Mouse (Mus musculus) forebrain, embryonic 14.5 days (tissue): ENCODE data around the gene Cacnb4. TPM values are rescaled to one million over a fixed set of nuclear protein-coding genes. Genes with fewer than 3 reads are reported as not detected.

ENCODE experiments used
- ATAC-seq: fragments of 200-750 bp; cut with Nextera tagmentation; 2 replicates; pipeline ENCODE4 v1.8.0; 2017; ENCODE audit warnings: mild to moderate bottlenecking, moderate library complexity
- DNase-seq: peaks from one replicate; pipeline ENCODE4 v3.0.0-alpha.2; 2015; ENCODE audit warnings: low spot score
- H3K27ac ChIP-seq: fragments of 300-500 bp; sonication (generic); 2 replicates; pipeline ENCODE4 v1.5.1; 2014; ENCODE audit warnings: low read depth, mild to moderate bottlenecking, control low read depth, low read length, moderate library complexity
- H3K27me3 ChIP-seq: fragments of 300-500 bp; sonication (generic); replicated peaks from 2 replicates; pipeline ENCODE4 v1.6.1; 2014; ENCODE audit warnings: low read length, control low read depth, mixed read lengths; ENCODE audit not compliant: control insufficient read depth, insufficient read depth
- H3K36me3 ChIP-seq: fragments of 300-500 bp; sonication (generic); 2 replicates; pipeline ENCODE4 v1.6.1; 2014; ENCODE audit warnings: low read length, control low read depth; ENCODE audit not compliant: control insufficient read depth, insufficient read depth
- H3K4me1 ChIP-seq: fragments of 300-500 bp; sonication (generic); 2 replicates; pipeline ENCODE4 v1.6.1; 2014; ENCODE audit warnings: antibody characterized with exemption, low read length, control low read depth; ENCODE audit not compliant: control insufficient read depth, insufficient read depth
- H3K4me2 ChIP-seq: fragments of 300-500 bp; sonication (generic); 2 replicates; pipeline ENCODE4 v1.6.1; 2014; ENCODE audit warnings: mild to moderate bottlenecking, control low read depth, low read length
- H3K4me3 ChIP-seq: fragments of 300-500 bp; sonication (generic); 2 replicates; pipeline ENCODE4 v1.5.1; 2014; ENCODE audit warnings: low read depth, low read length, control low read depth
- H3K9ac ChIP-seq: fragments of 300-500 bp; sonication (generic); 2 replicates; pipeline ENCODE4 v1.6.1; 2014; ENCODE audit warnings: mild to moderate bottlenecking, low read length, control low read depth, moderate library complexity
- H3K9me3 ChIP-seq: fragments of 300-500 bp; sonication (generic); replicated peaks from 2 replicates; pipeline ENCODE4 v1.6.1; 2016; ENCODE audit warnings: low read length, control low read depth, mixed read lengths; ENCODE audit not compliant: control insufficient read depth
- WGBS: fragments of 180-500 bp; shearing (Covaris S2); extraction: QIAGEN DNeasy Blood & Tissue Kit; methylation state at CpG from one replicate; pipeline ENCODE4 v1.1.7; 2014; 5-methylcytosine and 5-hydroxymethylcytosine counted together
- polyA plus RNA-seq: library from polyadenylated mRNA; unstranded; fragments of >200 nt; fragmentation: Nextera tagmentation; extraction: Ambion mirVana; gene quantifications from 2 replicates; pipeline ENCODE4 v1.2.1, GENCODE M21; 2014

Gene Cacnb4
- polyA plus RNA-seq, 1 experiment from 2014 or later: 10.6 TPM

GRCm38 (mm10) chr2:52700352-52700751 lies 23.7 kb upstream of the Cacnb4 start:
- 60% methylated on average over 5 of the region's 5 CpGs for WGBS
- Histone ChIP-seq H3K4me3 (no peak overlapping the region), H3K27ac (no peak overlapping the region), H3K27me3 (no peaks in the 10 kb centered on the region), H3K4me2 (no peak overlapping the region), H3K4me1 (no peaks in the 10 kb centered on the region), H3K36me3 (peaks cover 26% of the 10 kb centered on the region), H3K9ac (no peak overlapping the region), H3K9me3 (no peaks in the 10 kb centered on the region)
- no peak for ATAC-seq
- no peak for DNase-seq

GRCm38 (mm10) chr2:52694604-52695003 lies 18.0 kb upstream of the Cacnb4 start:
- Histone ChIP-seq H3K9me3 (no peaks in the 10 kb centered on the region), H3K36me3 (peaks cover 5% of the 10 kb centered on the region; the same call in 1 of the 2 replicates), H3K27ac (no peak overlapping the region), H3K4me3 (no peak overlapping the region), H3K9ac (no peak overlapping the region), H3K27me3 (no peaks in the 10 kb centered on the region), H3K4me1 (no peaks in the 10 kb centered on the region), H3K4me2 (no peak overlapping the region)
- 90% methylated on average over 6 of the region's 6 CpGs for WGBS
- ATAC-seq: no peak
- no peak for DNase-seq

DNA sequence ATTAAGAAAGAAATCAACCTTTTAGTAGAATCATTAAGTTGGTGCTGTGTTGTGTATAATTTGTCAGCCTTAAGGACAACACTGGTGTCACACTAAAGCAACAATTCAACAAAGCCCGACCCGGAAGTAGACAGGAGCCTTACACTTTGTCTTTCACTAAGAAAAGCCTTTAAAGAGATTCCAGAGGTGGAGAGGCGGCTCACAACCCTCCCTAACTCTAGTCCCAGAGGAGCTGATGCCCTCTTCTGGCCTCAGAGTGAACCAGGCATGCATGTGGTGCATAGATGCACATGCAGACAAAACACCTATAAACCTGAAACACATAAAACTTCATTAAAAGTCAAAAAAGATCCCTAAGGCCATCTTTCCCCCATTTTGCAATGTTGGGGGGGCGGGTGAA lies 15.1 kb upstream of the Cacnb4 start:
- Histone ChIP-seq H3K4me3 (no peak overlapping the region), H3K9ac (no peak overlapping the region), H3K36me3 (peaks cover 3% of the 10 kb centered on the region; the same call in 1 of the 2 replicates), H3K4me2 (no peak overlapping the region), H3K27me3 (no peaks in the 10 kb centered on the region), H3K9me3 (no peaks in the 10 kb centered on the region), H3K27ac (no peak overlapping the region), H3K4me1 (no peaks in the 10 kb centered on the region)
- 70% methylated on average over 4 of the region's 4 CpGs for WGBS
- no peak for ATAC-seq
- no peak for DNase-seq

GRCm38 (mm10) chr2:52686601-52687000 lies 10.0 kb upstream of the Cacnb4 start:
- no peak overlapping the region for H3K4me3 ChIP-seq
- H3K9ac ChIP-seq: no peak overlapping the region
- no peaks in the 10 kb centered on the region for H3K27me3 ChIP-seq
- H3K4me1 ChIP-seq: no peaks in the 10 kb centered on the region
- H3K9me3 ChIP-seq: no peaks in the 10 kb centered on the region
- no peaks in the 10 kb centered on the region for H3K36me3 ChIP-seq
- ATAC-seq (no peak), DNase-seq (no peak)
- WGBS: 90% methylated on average over 6 of the region's 6 CpGs
- no peak overlapping the region for H3K4me2 ChIP-seq
- H3K27ac ChIP-seq: no peak overlapping the region

DNA sequence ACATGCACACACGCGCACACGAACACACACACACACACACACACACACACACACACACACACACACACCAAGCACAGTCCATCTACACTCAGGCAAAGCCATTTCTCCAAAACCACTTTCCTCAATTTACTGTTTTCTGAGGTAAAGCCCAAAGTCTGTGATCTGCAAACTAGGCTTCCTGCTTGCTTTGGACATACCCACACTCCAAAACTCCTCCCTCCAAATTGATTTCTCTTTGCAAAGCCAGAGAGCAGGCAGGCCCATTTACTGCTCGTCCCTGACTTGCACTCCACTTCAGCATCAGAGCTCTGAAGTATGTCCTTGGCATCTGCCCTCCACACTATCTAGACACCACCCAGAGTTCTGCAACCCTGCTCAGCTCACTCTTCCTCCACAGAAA lies 958 bp upstream of the Cacnb4 start:
- Histone ChIP-seq H3K9me3 (no peaks in the 10 kb centered on the region), H3K4me3 (no peak overlapping the region), H3K4me1 (peaks cover 10% of the 10 kb centered on the region; the same call in 1 of the 2 replicates), H3K36me3 (no peaks in the 10 kb centered on the region), H3K27me3 (peaks cover 14% of the 10 kb centered on the region), H3K9ac (no peak overlapping the region), H3K4me2 (no peak overlapping the region), H3K27ac (no peak overlapping the region)
- no peak for ATAC-seq
- 87% methylated on average over 4 of the region's 4 CpGs for WGBS
- DNase-seq: no peak

- H3K4me3 ChIP-seq: peak overlapping the region; percentile 69
- peak overlapping the region; percentile 78; the same call in 1 of the 2 replicates for H3K9ac ChIP-seq
- no peaks in the 10 kb centered on the region for H3K9me3 ChIP-seq
- H3K27me3 ChIP-seq: peaks cover 14% of the 10 kb centered on the region
- peak; percentile 31 for DNase-seq
- H3K4me2 ChIP-seq: peak overlapping the region; percentile 94
- H3K36me3 ChIP-seq: no peaks in the 10 kb centered on the region
- ATAC-seq: 0 out of 2 replicates have a peak, but pooled peaks have one; percentile 8
- peaks cover 10% of the 10 kb centered on the region; the same call in 1 of the 2 replicates for H3K4me1 ChIP-seq
- no peak overlapping the region for H3K27ac ChIP-seq
- WGBS: 14% methylated on average over 6 of the region's 6 CpGs
Observed at GRCm38 (mm10) chr2:52676913-52677303, 277 bp upstream of the Cacnb4 start.

DNA sequence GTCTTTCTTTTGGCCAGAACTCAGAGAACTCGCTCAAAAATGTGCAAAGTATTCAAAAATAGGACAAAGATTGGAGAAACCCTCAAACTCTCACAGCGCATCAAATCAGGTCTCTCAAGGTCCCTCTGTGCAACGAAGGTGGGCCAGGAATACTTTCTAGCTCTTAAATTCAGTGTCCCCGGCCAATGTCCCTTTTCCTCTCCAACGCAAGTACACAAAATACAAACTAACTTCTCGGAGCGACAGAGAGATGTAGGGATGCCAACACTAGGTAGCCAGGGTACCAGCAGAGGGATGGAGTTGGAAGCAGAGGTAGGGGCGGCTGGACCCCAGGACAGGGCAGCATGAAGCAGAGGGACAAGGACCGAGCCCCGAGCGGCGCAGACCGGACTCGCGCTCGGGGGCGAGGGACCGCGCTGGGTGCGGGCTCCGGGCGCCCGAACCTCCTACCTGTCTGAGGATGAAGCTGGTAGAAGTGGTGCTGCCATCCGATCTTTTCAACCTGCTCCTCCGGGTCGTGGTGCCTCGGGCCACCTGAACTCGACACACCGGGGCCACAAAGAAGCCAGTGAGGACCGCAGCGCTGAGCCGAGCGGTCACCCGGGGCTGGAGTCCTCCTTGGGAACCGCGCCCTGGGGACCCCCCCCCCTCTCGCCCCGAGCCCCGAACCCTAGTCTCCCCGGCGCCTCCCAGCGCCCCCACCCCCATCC lies 1.2 kb downstream of the Cacnb4 start:
- no peaks in the 10 kb centered on the region for H3K9me3 ChIP-seq
- ATAC-seq: peak; percentile 66
- peak overlapping the region; percentile 69 for H3K4me3 ChIP-seq
- no peaks in the 10 kb centered on the region for H3K36me3 ChIP-seq
- peaks cover 10% of the 10 kb centered on the region; the same call in 1 of the 2 replicates for H3K4me1 ChIP-seq
- peak; percentile 37 for DNase-seq
- peak overlapping the region; percentile 78 for H3K9ac ChIP-seq
- H3K27me3 ChIP-seq: peaks cover 14% of the 10 kb centered on the region
- H3K4me2 ChIP-seq: peak overlapping the region; percentile 94
- no peak overlapping the region for H3K27ac ChIP-seq
- WGBS: under 1% methylated on average over 38 of the region's 42 CpGs

DNA sequence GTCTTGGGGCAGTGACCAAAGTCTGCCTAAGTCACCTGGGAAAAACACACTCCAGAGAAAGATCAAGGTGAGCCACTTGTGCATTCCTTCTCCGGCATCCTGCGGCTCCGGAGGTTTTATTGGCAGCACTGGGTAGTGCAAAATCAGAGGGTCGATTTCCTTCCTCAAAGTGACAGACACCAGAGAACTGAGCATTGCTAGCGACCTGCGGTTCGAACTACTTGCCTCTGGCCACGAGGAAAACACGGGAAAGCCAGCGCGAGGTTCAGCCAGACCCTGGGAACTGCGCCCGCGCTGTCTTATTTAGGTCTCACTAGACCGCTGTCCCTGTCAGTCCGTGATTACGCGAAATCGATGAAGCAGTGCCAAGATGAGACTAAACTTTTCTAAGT lies 1.7 kb downstream of the Cacnb4 start:
- no peak for ATAC-seq
- H3K9ac ChIP-seq: peak overlapping the region; percentile 78; the same call in 1 of the 2 replicates

DNA sequence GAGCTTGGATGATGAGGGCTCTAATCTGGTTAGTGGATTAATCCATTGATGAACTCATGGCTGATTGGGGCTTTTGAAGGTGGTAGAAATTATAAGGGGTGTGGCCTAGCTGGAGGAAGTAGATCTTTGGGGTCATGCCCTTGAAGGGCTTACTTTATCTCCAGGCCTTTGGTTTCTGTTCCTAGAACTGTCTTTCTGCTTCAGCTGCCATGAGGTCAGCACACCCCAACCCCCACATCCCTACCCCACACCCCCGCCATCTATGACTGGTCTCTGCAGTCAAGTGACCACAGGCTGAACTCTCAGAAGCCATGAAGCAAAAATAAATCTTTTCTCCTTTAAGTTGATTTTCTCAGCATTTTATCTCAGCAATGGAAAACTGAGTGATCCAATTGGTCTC lies 3.5 kb downstream of the Cacnb4 start:
- WGBS: 81% methylated on average over 1 of the region's 1 CpGs
- Histone ChIP-seq H3K27me3 (peaks cover 14% of the 10 kb centered on the region), H3K9ac (no peak overlapping the region), H3K4me1 (peaks cover 10% of the 10 kb centered on the region; the same call in 1 of the 2 replicates), H3K36me3 (no peaks in the 10 kb centered on the region), H3K4me3 (no peak overlapping the region), H3K9me3 (no peaks in the 10 kb centered on the region), H3K4me2 (no peak overlapping the region), H3K27ac (no peak overlapping the region)
- ATAC-seq (no peak), DNase-seq (no peak)

More for the DNA sequence above, 1.7 kb downstream of the Cacnb4 start:
- Histone ChIP-seq H3K4me3 (peak overlapping the region; percentile 69), H3K27ac (no peak overlapping the region), H3K9me3 (no peaks in the 10 kb centered on the region), H3K4me2 (peak overlapping the region; percentile 94), H3K36me3 (no peaks in the 10 kb centered on the region), H3K27me3 (peaks cover 14% of the 10 kb centered on the region), H3K4me1 (peaks cover 10% of the 10 kb centered on the region; the same call in 1 of the 2 replicates)
- WGBS: under 1% methylated on average over 19 of the region's 19 CpGs
- no peak for DNase-seq
